Mouse (Mus musculus) ZHBTc4 (cell line): Measurements from ENCODE around the gene Rerg.

Experiments
- DNase-seq: peaks from one replicate; pipeline ENCODE4 v3.0.0-alpha.2; 2011; ENCODE audit warnings: low read depth, low spot score

Gene Rerg

GRCm38 (mm10) chr6:137076731-137077130 lies 93.6 kb downstream of the Rerg start:
- no peak for DNase-seq

GRCm38 (mm10) chr6:137076225-137076624 lies 94.1 kb downstream of the Rerg start:
- DNase-seq: no peak

GRCm38 (mm10) chr6:137072256-137072655 lies 98.0 kb downstream of the Rerg start:
- DNase-seq: no peak

- no peak for DNase-seq
These were observed 98.8 kb downstream of the Rerg start for GRCm38 (mm10) chr6:137071466-137071865.

- DNase-seq: no peak
These were observed 104.8 kb downstream of the Rerg start for GRCm38 (mm10) chr6:137065506-137065905.

GRCm38 (mm10) chr6:137064786-137065185 lies 105.5 kb downstream of the Rerg start:
- no peak for DNase-seq

- DNase-seq: no peak
These were observed 106.9 kb downstream of the Rerg start for GRCm38 (mm10) chr6:137063239-137063940.

- DNase-seq: peak; percentile 46
These were observed 108.3 kb downstream of the Rerg start for GRCm38 (mm10) chr6:137061880-137062531.

- no peak for DNase-seq
These were observed 109.7 kb downstream of the Rerg start for GRCm38 (mm10) chr6:137060595-137060994.

- DNase-seq: no peak
These were observed 112.0 kb downstream of the Rerg start for GRCm38 (mm10) chr6:137058257-137058656.

GRCm38 (mm10) chr6:137054073-137054472 lies 116.2 kb downstream of the Rerg start:
- no peak for DNase-seq

- DNase-seq: peak; percentile 79
These were observed 116.8 kb downstream of the Rerg start for GRCm38 (mm10) chr6:137053464-137053863.

GRCm38 (mm10) chr6:137053006-137053405 lies 117.3 kb downstream of the Rerg start:
- DNase-seq: no peak

- DNase-seq: no peak
These were observed 123.3 kb downstream of the Rerg start for GRCm38 (mm10) chr6:137047036-137047435.

GRCm38 (mm10) chr6:137045011-137045504 lies 125.2 kb downstream of the Rerg start:
- no peak for DNase-seq

- peak; percentile 81 for DNase-seq
These were observed 134.5 kb downstream of the Rerg start for GRCm38 (mm10) chr6:137035611-137036395.

GRCm38 (mm10) chr6:137030611-137031097 lies 139.6 kb downstream of the Rerg start:
- DNase-seq: no peak

- DNase-seq: no peak
These were observed 140.2 kb downstream of the Rerg start for GRCm38 (mm10) chr6:137029931-137030610.

- peak; percentile 43 for DNase-seq
These were observed 144.8 kb downstream of the Rerg start for GRCm38 (mm10) chr6:137025461-137025860.

- no peak for DNase-seq
These were observed 145.8 kb downstream of the Rerg start for GRCm38 (mm10) chr6:137024541-137024940.

- DNase-seq: peak; percentile 62
These were observed 152.9 kb downstream of the Rerg start for GRCm38 (mm10) chr6:137017216-137017973.
